Mouse (Mus musculus): Measurements from ENCODE around the gene Gm4969.
"Not testable (repeated sequence)": the region's sequence is repeated elsewhere in the genome, so short reads cannot be mapped to it uniquely, and the experiment has no call there.

Gm4969 gene

GRCm38 (mm10) chr7:19118028-19118771 is at the start of gene Gm4969:
Gene Gm4969, minus strand, starts transcription at chr7:19118368.
- DNase-seq, result peak; percentile 70

DNA sequence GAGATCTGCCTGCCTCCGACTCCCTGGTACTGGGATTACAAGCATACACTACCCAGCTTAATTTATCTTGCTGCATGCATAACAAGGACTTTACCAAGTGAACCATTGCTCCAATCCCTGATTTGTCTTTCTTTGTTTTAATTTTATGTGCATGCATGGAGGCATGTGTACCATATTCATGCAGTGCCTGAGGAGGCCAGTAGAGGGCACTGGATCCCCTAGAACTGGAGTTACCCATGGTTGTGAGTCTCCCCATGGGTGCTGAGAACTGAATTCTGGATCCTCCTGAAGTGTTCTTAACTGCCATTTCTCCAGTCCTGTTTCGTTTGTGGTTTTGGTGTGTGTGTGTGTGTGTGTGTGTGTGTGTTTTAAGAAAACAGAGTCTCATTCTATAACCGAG is 48.8 kb upstream of the Gm4969 start:
- no peak for DNase-seq

GRCm38 (mm10) chr7:19165656-19166423 is 47.7 kb upstream of the Gm4969 start, which contains the start of gene Gipr:
Gene Gipr, minus strand, starts transcription at chr7:19166127.
- DNase-seq, result no peak

DNA sequence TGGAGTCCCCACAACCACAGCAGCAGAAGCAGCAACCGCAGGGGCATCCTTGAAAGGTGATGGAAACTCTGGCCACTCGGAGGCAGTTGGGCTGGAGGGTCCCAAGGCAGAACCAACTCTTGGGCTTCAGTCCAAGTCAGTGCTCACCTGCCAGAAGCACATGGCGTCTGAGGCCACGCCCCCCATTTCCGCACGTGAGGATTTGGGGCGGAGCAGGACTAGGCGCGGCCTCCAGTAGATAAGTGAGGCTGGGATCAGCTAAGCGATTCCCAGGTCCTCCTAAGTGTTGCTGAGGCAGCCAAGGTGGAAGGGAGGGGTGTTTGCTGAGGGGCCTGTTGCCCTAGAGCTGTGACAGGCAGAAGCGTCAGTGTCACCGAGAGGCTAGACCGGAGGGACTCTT is 46.8 kb upstream of the Gm4969 start:
- no peak for DNase-seq

GRCm38 (mm10) chr7:19164189-19164588 is 46.0 kb upstream of the Gm4969 start:
- no peak for DNase-seq

DNA sequence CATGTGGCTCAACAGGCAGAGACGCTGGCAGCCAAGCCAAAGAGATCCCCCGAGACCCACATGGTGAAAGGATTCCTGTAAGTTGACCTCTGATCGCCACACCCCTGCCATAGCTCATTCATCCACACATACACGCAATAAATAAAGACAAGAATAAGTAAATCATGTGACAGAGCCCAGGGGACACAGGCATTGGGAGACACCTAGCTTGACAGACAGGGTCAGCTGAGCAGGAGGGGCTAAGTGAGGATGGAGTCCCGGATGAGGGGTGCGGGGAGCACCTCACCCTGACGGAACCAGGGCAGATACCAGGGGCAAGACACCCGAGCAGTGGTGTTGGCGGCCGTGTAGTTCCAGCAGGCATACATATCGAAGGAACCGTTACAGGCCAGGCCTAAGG is 45.6 kb upstream of the Gm4969 start:
- no peak for DNase-seq

DNA sequence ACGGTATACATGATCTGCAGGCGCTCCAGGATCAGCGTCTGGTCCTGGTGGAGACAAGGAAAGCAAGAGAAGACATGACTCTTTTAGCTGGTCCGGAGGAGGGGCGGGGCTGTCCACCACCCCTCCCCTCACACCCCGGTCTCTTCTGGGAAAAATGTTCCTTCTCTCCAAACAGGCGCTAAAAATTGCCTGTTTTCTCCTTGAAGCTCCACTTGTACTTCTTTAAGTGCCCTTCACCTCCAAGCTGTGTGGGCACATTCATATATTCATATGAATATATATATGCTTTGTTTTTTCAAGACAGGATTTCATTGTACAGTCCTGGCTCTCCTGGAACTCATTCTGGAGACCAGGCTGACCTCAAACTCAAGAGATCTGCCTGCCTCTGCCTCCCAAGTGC is 44.8 kb upstream of the Gm4969 start:
- no peak for DNase-seq

DNA sequence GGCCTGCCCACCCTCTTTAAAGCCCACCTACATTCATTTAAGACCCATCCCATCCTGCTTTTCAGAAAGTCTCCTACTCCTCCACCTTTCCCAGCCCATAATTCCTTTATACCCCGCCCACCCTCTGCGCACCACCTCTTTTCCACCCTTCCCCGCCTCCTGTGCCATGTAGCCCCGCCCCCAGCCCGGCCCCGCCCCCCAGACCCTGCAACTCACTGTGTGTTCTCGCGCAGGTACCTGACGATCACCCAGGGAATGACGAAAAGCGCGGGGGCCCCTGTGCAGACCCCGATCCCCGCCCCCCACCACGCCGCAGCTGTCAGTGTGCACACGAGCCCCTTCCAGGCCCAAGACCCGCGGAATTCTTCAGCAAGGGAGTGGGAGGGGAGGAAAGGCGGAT is 41.9 kb upstream of the Gm4969 start:
- no peak for DNase-seq

DNA sequence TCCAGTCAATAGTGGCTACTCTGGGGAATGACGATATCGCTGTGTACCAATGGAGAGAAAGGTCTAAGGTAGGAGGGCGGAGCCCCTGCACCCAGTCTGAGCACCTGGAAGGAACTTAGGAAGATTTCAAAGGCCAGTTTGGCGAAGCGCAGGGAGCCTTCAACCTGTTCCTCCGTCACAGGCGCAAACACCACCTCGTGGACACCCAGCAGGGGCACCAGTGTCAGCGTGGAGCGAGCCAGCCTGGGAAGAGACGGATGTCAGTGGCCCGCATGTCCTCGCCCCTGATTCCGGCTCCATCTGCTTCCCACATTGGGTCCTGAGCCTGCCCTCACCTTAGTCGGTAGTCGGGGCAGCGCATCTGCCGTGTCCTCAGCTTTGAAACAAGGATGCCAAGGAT is 41.2 kb upstream of the Gm4969 start:
- DNase-seq, result no peak

DNA sequence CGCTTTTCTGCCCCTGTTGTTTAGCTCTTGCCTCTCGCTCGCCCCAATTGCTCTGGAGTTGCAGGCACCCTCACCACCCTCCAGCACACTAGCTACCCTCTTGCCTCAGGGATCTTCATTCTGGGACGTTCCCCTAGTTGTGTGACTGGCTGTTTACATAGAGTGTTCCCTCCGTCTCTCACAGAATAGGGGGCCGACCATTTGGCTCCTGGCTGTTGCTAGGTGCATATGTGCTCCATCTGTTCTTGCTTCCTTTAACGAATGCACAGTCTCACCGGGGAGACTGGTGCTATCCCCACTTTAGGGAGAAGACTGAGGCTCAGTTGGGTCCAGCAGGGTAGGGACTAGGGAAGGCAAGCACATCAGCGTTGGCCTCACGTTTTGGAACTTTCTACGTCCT is 40.4 kb upstream of the Gm4969 start:
- no peak for DNase-seq

GRCm38 (mm10) chr7:19157160-19157800 is 39.1 kb upstream of the Gm4969 start:
- DNase-seq, result peak; percentile 86

GRCm38 (mm10) chr7:19155825-19156475 is 37.8 kb upstream of the Gm4969 start:
- DNase-seq, result no peak

GRCm38 (mm10) chr7:19154796-19155195 is 36.6 kb upstream of the Gm4969 start:
- no peak for DNase-seq

- not testable (repeated sequence) for DNase-seq
These were observed 33.0 kb upstream of the Gm4969 start for GRCm38 (mm10) chr7:19151121-19151520.

- DNase-seq, result peak; percentile 94
These were observed 31.5 kb upstream of the Gm4969 start, which contains the start of gene Snrpd2 for GRCm38 (mm10) chr7:19149626-19150025. Gene Snrpd2, plus strand, starts transcription at chr7:19149722.

GRCm38 (mm10) chr7:19148875-19149541 is 30.8 kb upstream of the Gm4969 start, which contains the start of gene Qpctl:
Gene Qpctl, minus strand, starts transcription at chr7:19149291.
- peak; percentile 100 for DNase-seq

- no peak for DNase-seq
These were observed 30.2 kb upstream of the Gm4969 start for GRCm38 (mm10) chr7:19148180-19148874.

GRCm38 (mm10) chr7:19147497-19148045 is 29.4 kb upstream of the Gm4969 start:
- no peak for DNase-seq

DNA sequence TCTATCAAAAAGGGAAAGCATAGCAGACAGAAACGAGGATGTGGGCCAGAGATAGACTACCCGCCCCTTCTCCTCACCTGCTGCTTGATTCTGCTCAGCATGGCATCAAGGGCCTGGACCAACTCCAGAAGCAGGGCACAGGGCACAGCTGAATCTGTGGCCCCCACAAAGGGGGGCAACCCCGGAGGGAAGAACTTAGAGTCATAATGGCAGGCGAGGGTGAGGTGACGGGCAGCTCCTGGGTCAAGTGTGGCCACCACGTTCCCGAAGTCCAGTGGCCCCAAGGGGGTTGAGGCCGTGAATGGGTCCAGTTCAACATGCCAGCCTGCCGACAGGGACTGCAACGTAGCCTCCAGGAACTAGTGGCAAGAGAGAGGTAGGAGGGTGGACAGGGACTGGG is 28.6 kb upstream of the Gm4969 start:
- DNase-seq, result no peak

- DNase-seq, result no peak
These were observed 19.2 kb upstream of the Gm4969 start for GRCm38 (mm10) chr7:19137380-19137779.

GRCm38 (mm10) chr7:19136673-19137334 is 18.6 kb upstream of the Gm4969 start:
- no peak for DNase-seq
